Mouse (Mus musculus): ENCODE results near the gene Dnah7c. TPM values are rescaled to one million over a fixed set of nuclear protein-coding genes. Genes with fewer than 3 reads are reported as not detected.
A peak's percentile ranks its signal among the peaks of the same experiment; 100 is the strongest.

Gene Dnah7c
- polyA plus RNA-seq, 1 experiment from 2014 or later = 0.17 TPM

- Histone ChIP-seq H3K4me2 (replicated peaks; ENCODE audit: low read depth, low read length) (peak overlapping the region; percentile 65), H3K36me3 (ENCODE audit: control insufficient read depth, insufficient read depth, low read length) (no peaks in the 10 kb centered on the region), H3K4me1 (ENCODE audit: control insufficient read depth, insufficient read depth, low read length) (peaks cover 12% of the 10 kb centered on the region; the same call in 1 of the 2 replicates), H3K9ac (replicated peaks; ENCODE audit: low read depth, low read length) (peak overlapping the region; percentile 100), H3K9me3 (ENCODE audit: control insufficient read depth, low read depth, low read length) (no peaks in the 10 kb centered on the region), H3K27ac (ENCODE audit: low read length) (peak overlapping the region; percentile 100), H3K27me3 (ENCODE audit: control insufficient read depth, insufficient read depth, low read length) (no peaks in the 10 kb centered on the region), H3K4me3 (ENCODE audit: low read depth, low read length) (peak overlapping the region; percentile 96)
- peak; percentile 94 for ATAC-seq (ENCODE audit: insufficient number of reproducible peaks, insufficient read depth, low FRiP score, low read depth)
- WGBS = under 1% methylated on average over 86 of the region's 86 CpGs
Measured at GRCm38 (mm10) chr1:46853317-46854035, 428.1 kb downstream of the Dnah7c start.

DNA sequence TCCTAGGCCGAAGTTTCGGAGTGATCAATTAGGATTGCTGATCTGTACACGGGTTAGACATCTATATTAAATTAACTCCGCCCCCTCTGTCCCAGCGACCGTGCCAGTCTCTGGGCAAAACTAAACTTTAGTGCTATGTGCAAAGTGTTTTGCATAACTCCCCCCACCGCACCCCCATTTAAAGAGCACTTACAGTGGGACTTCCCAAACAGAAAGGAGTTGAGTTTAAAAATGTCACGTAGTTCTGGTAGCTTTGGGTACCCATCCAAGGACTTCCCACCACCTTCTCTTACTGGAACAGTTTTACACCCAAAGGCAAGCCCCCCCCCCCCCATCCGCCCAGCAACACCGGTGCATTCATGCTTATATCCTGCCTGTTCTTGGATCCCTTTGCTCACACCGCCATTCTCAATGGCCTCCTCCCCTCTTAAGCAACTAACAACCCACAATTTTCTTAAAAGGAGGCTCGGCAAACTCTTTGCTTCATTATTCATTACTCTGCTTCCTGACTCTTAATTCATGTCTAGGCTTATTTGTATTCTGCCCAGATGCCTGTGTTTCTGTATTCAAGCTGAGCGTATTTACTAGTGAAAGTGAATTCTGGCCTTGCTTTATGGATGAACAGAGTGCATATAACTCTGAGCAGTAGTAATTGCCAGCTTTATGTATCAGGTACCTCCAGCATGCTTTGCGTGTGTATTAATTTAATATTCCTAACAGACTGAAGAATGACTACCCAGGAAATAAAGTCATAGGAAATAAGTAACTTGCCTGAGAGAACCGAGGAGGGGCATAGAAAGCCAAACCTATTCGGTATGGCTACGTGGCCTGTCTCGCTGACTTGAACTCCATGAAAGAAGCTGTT is 428.9 kb downstream of the Dnah7c start:
- H3K4me1 ChIP-seq (ENCODE audit: control insufficient read depth, insufficient read depth, low read length) = peaks cover 12% of the 10 kb centered on the region; the same call in 1 of the 2 replicates
- 25% methylated on average over 18 of the region's 18 CpGs for WGBS
- H3K9me3 ChIP-seq (ENCODE audit: control insufficient read depth, low read depth, low read length) = no peaks in the 10 kb centered on the region
- peak overlapping the region; percentile 100 for H3K27ac ChIP-seq (ENCODE audit: low read length)
- H3K27me3 ChIP-seq (ENCODE audit: control insufficient read depth, insufficient read depth, low read length) = no peaks in the 10 kb centered on the region
- peak overlapping the region; percentile 47 for H3K4me2 ChIP-seq (replicated peaks; ENCODE audit: low read depth, low read length)
- H3K9ac ChIP-seq (replicated peaks; ENCODE audit: low read depth, low read length) = peak overlapping the region; percentile 46
- H3K4me3 ChIP-seq (ENCODE audit: low read depth, low read length) = peak overlapping the region; percentile 96
- ATAC-seq (ENCODE audit: insufficient number of reproducible peaks, insufficient read depth, low FRiP score, low read depth) = no peak; the same call in 1 of the 2 replicates
- H3K36me3 ChIP-seq (ENCODE audit: control insufficient read depth, insufficient read depth, low read length) = no peaks in the 10 kb centered on the region

DNA sequence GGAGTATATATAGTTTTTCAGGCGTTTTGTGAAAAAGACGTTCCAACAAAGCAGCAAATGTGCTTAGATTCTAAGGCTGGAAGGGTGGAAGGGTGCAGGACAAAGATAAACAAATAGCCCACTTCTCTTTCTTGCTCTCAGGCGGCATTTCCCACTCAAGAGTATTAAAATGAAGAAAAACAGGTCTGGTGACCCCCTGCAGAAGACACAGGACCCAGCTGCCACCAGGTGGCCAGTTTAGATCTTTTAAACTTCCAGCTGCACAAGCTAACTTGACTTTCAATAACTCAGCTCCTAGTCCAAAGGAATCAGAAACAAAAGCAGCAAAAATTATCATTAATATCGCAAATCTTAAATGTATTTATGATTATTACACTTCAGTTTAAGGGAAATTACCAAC is 431.1 kb downstream of the Dnah7c start:
- H3K27me3 ChIP-seq (ENCODE audit: control insufficient read depth, insufficient read depth, low read length) = no peaks in the 10 kb centered on the region

More for the DNA sequence above, 431.1 kb downstream of the Dnah7c start:
- Histone ChIP-seq H3K4me3 (ENCODE audit: low read depth, low read length) (no peak overlapping the region), H3K9ac (replicated peaks; ENCODE audit: low read depth, low read length) (no peak overlapping the region), H3K4me2 (replicated peaks; ENCODE audit: low read depth, low read length) (no peak overlapping the region), H3K4me1 (ENCODE audit: control insufficient read depth, insufficient read depth, low read length) (peaks cover 7% of the 10 kb centered on the region; the same call in 1 of the 2 replicates), H3K9me3 (ENCODE audit: control insufficient read depth, low read depth, low read length) (no peaks in the 10 kb centered on the region), H3K27ac (ENCODE audit: low read length) (no peak overlapping the region), H3K36me3 (ENCODE audit: control insufficient read depth, insufficient read depth, low read length) (no peaks in the 10 kb centered on the region)
- ATAC-seq (ENCODE audit: insufficient number of reproducible peaks, insufficient read depth, low FRiP score, low read depth) = no peak
- 39% methylated on average over 4 of the region's 4 CpGs for WGBS
